Mouse (Mus musculus): Measurements from ENCODE around the gene Gm11939. TPM values are rescaled to one million over a fixed set of nuclear protein-coding genes. Genes with fewer than 3 reads are reported as not detected.

Gene Gm11939
- polyA plus RNA-seq, 1 experiment from 2014 or later: not detected

GRCm38 (mm10) chr11:99574106-99574505, 14.8 kb upstream of the Gm11939 start:
- Histone ChIP-seq H3K36me3 (ENCODE audit: control insufficient read depth, insufficient read depth, low read length) (no peaks in the 10 kb centered on the region), H3K27me3 (replicated peaks; ENCODE audit: control insufficient read depth, insufficient read depth, low read length) (no peaks in the 10 kb centered on the region), H3K4me1 (replicated peaks; ENCODE audit: control insufficient read depth, insufficient read depth, low read length) (no peaks in the 10 kb centered on the region), H3K4me2 (peak overlapping the region; percentile 35; the same call in 1 of the 2 replicates), H3K9me3 (ENCODE audit: control insufficient read depth, low read length) (no peaks in the 10 kb centered on the region), H3K9ac (ENCODE audit: low read depth, low read length) (no peak overlapping the region), H3K27ac (ENCODE audit: low read depth, low read length) (no peak overlapping the region), H3K4me3 (ENCODE audit: low read depth, low read length) (no peak overlapping the region)
- 0 out of 2 replicates have a peak, but pooled peaks have one; percentile 56 for ATAC-seq (replicated peaks; ENCODE audit: low FRiP score)
- peak; percentile 47 for DNase-seq (ENCODE audit: low spot score)
- 3% methylated on average over 7 of the region's 7 CpGs for WGBS

- Histone ChIP-seq H3K4me2 (no peak overlapping the region), H3K9ac (ENCODE audit: low read depth, low read length) (no peak overlapping the region), H3K4me3 (ENCODE audit: low read depth, low read length) (no peak overlapping the region), H3K27ac (ENCODE audit: low read depth, low read length) (no peak overlapping the region), H3K36me3 (ENCODE audit: control insufficient read depth, insufficient read depth, low read length) (no peaks in the 10 kb centered on the region), H3K27me3 (replicated peaks; ENCODE audit: control insufficient read depth, insufficient read depth, low read length) (no peaks in the 10 kb centered on the region), H3K9me3 (ENCODE audit: control insufficient read depth, low read length) (no peaks in the 10 kb centered on the region), H3K4me1 (replicated peaks; ENCODE audit: control insufficient read depth, insufficient read depth, low read length) (no peaks in the 10 kb centered on the region)
- WGBS: 60% methylated on average over 4 of the region's 4 CpGs
- no peak for DNase-seq (ENCODE audit: low spot score)
- ATAC-seq (replicated peaks; ENCODE audit: low FRiP score): no peak
Observed at GRCm38 (mm10) chr11:99573164-99573563, 13.9 kb upstream of the Gm11939 start.

GRCm38 (mm10) chr11:99566530-99566929, 7.3 kb upstream of the Gm11939 start, which contains the start of gene Krtap3-1:
Gene Krtap3-1, minus strand, starts transcription at chr11:99566630.
- DNase-seq (ENCODE audit: low spot score) (no peak), ATAC-seq (replicated peaks; ENCODE audit: low FRiP score) (no peak)
- no peak within 1 kb of the TSS for H3K4me3 ChIP-seq (ENCODE audit: low read depth, low read length)
- no peaks in the 10 kb centered on the region for H3K4me1 ChIP-seq (replicated peaks; ENCODE audit: control insufficient read depth, insufficient read depth, low read length)
- WGBS: 87% methylated on average over 7 of the region's 7 CpGs
- no peaks in the 10 kb centered on the region for H3K27me3 ChIP-seq (replicated peaks; ENCODE audit: control insufficient read depth, insufficient read depth, low read length)
- no peaks in the 10 kb centered on the region for H3K36me3 ChIP-seq (ENCODE audit: control insufficient read depth, insufficient read depth, low read length)
- no peak within 1 kb of the TSS; the same call in 1 of the 2 replicates for H3K9ac ChIP-seq (ENCODE audit: low read depth, low read length)
- H3K27ac ChIP-seq (ENCODE audit: low read depth, low read length): no peak within 1 kb of the TSS
- H3K9me3 ChIP-seq (ENCODE audit: control insufficient read depth, low read length): no peaks in the 10 kb centered on the region
- H3K4me2 ChIP-seq: no peak within 1 kb of the TSS

GRCm38 (mm10) chr11:99562580-99562979, 3.3 kb upstream of the Gm11939 start:
- H3K4me1 ChIP-seq (replicated peaks; ENCODE audit: control insufficient read depth, insufficient read depth, low read length): no peaks in the 10 kb centered on the region
- no peak overlapping the region for H3K4me3 ChIP-seq (ENCODE audit: low read depth, low read length)
- WGBS: 77% methylated on average over 6 of the region's 6 CpGs
- no peaks in the 10 kb centered on the region for H3K36me3 ChIP-seq (ENCODE audit: control insufficient read depth, insufficient read depth, low read length)
- H3K9ac ChIP-seq (ENCODE audit: low read depth, low read length): no peak overlapping the region
- ATAC-seq (replicated peaks; ENCODE audit: low FRiP score) (no peak), DNase-seq (ENCODE audit: low spot score) (no peak)
- H3K4me2 ChIP-seq: no peak overlapping the region
- no peaks in the 10 kb centered on the region for H3K27me3 ChIP-seq (replicated peaks; ENCODE audit: control insufficient read depth, insufficient read depth, low read length)
- no peak overlapping the region for H3K27ac ChIP-seq (ENCODE audit: low read depth, low read length)
- H3K9me3 ChIP-seq (ENCODE audit: control insufficient read depth, low read length): no peaks in the 10 kb centered on the region

GRCm38 (mm10) chr11:99557976-99558745, 1.1 kb downstream of the Gm11939 start:
- no peak overlapping the region for H3K27ac ChIP-seq (ENCODE audit: low read depth, low read length)
- H3K36me3 ChIP-seq (ENCODE audit: control insufficient read depth, insufficient read depth, low read length): no peaks in the 10 kb centered on the region
- ATAC-seq (replicated peaks; ENCODE audit: low FRiP score): no peak

GRCm38 (mm10) chr11:99556753-99557152, 2.5 kb downstream of the Gm11939 start, which contains the start of gene Krtap3-2:
Gene Krtap3-2, minus strand, starts transcription at chr11:99556853.
- Histone ChIP-seq H3K9me3 (ENCODE audit: control insufficient read depth, low read length) (no peaks in the 10 kb centered on the region), H3K4me2 (no peak within 1 kb of the TSS), H3K9ac (ENCODE audit: low read depth, low read length) (no peak within 1 kb of the TSS), H3K27ac (ENCODE audit: low read depth, low read length) (no peak within 1 kb of the TSS), H3K4me3 (ENCODE audit: low read depth, low read length) (no peak within 1 kb of the TSS), H3K4me1 (replicated peaks; ENCODE audit: control insufficient read depth, insufficient read depth, low read length) (no peaks in the 10 kb centered on the region), H3K27me3 (replicated peaks; ENCODE audit: control insufficient read depth, insufficient read depth, low read length) (no peaks in the 10 kb centered on the region), H3K36me3 (ENCODE audit: control insufficient read depth, insufficient read depth, low read length) (no peaks in the 10 kb centered on the region)
- 84% methylated on average over 2 of the region's 2 CpGs for WGBS
- no peak for DNase-seq (ENCODE audit: low spot score)
- no peak for ATAC-seq (replicated peaks; ENCODE audit: low FRiP score)

More at GRCm38 (mm10) chr11:99557976-99558745, 1.1 kb downstream of the Gm11939 start:
- no peaks in the 10 kb centered on the region for H3K27me3 ChIP-seq (replicated peaks; ENCODE audit: control insufficient read depth, insufficient read depth, low read length)
- no peak for DNase-seq (ENCODE audit: low spot score)
- WGBS: 75% methylated on average over 3 of the region's 3 CpGs
- no peak overlapping the region for H3K4me3 ChIP-seq (ENCODE audit: low read depth, low read length)
- no peak overlapping the region for H3K9ac ChIP-seq (ENCODE audit: low read depth, low read length)
- H3K4me2 ChIP-seq: no peak overlapping the region
- no peaks in the 10 kb centered on the region for H3K9me3 ChIP-seq (ENCODE audit: control insufficient read depth, low read length)
- H3K4me1 ChIP-seq (replicated peaks; ENCODE audit: control insufficient read depth, insufficient read depth, low read length): no peaks in the 10 kb centered on the region

GRCm38 (mm10) chr11:99556195-99556594, 3.1 kb downstream of the Gm11939 start:
- Histone ChIP-seq H3K27me3 (replicated peaks; ENCODE audit: control insufficient read depth, insufficient read depth, low read length) (no peaks in the 10 kb centered on the region), H3K4me3 (ENCODE audit: low read depth, low read length) (no peak overlapping the region), H3K27ac (ENCODE audit: low read depth, low read length) (no peak overlapping the region), H3K4me2 (no peak overlapping the region), H3K9ac (ENCODE audit: low read depth, low read length) (no peak overlapping the region), H3K9me3 (ENCODE audit: control insufficient read depth, low read length) (no peaks in the 10 kb centered on the region), H3K36me3 (ENCODE audit: control insufficient read depth, insufficient read depth, low read length) (no peaks in the 10 kb centered on the region), H3K4me1 (replicated peaks; ENCODE audit: control insufficient read depth, insufficient read depth, low read length) (no peaks in the 10 kb centered on the region)
- ATAC-seq (replicated peaks; ENCODE audit: low FRiP score) (no peak), DNase-seq (ENCODE audit: low spot score) (no peak)
- WGBS: 66% methylated on average over 2 of the region's 2 CpGs

GRCm38 (mm10) chr11:99550765-99551164, 8.5 kb downstream of the Gm11939 start, which contains the start of gene Krtap3-3:
Gene Krtap3-3, minus strand, starts transcription at chr11:99550865.
- no peaks in the 10 kb centered on the region for H3K9me3 ChIP-seq (ENCODE audit: control insufficient read depth, low read length)
- H3K9ac ChIP-seq (ENCODE audit: low read depth, low read length): no peak within 1 kb of the TSS
- WGBS: 60% methylated on average over 4 of the region's 4 CpGs
- no peaks in the 10 kb centered on the region for H3K4me1 ChIP-seq (replicated peaks; ENCODE audit: control insufficient read depth, insufficient read depth, low read length)
- DNase-seq (ENCODE audit: low spot score) (no peak), ATAC-seq (replicated peaks; ENCODE audit: low FRiP score) (no peak)
- H3K4me3 ChIP-seq (ENCODE audit: low read depth, low read length): no peak within 1 kb of the TSS
- H3K36me3 ChIP-seq (ENCODE audit: control insufficient read depth, insufficient read depth, low read length): no peaks in the 10 kb centered on the region
- no peak within 1 kb of the TSS for H3K27ac ChIP-seq (ENCODE audit: low read depth, low read length)
- H3K27me3 ChIP-seq (replicated peaks; ENCODE audit: control insufficient read depth, insufficient read depth, low read length): no peaks in the 10 kb centered on the region
- H3K4me2 ChIP-seq: no peak within 1 kb of the TSS

GRCm38 (mm10) chr11:99547892-99548291, 11.4 kb downstream of the Gm11939 start:
- ATAC-seq (replicated peaks; ENCODE audit: low FRiP score) (no peak), DNase-seq (ENCODE audit: low spot score) (no peak)
- Histone ChIP-seq H3K4me2 (no peak overlapping the region), H3K4me3 (ENCODE audit: low read depth, low read length) (no peak overlapping the region), H3K9ac (ENCODE audit: low read depth, low read length) (no peak overlapping the region), H3K36me3 (ENCODE audit: control insufficient read depth, insufficient read depth, low read length) (no peaks in the 10 kb centered on the region), H3K9me3 (ENCODE audit: control insufficient read depth, low read length) (no peaks in the 10 kb centered on the region), H3K4me1 (replicated peaks; ENCODE audit: control insufficient read depth, insufficient read depth, low read length) (no peaks in the 10 kb centered on the region), H3K27ac (ENCODE audit: low read depth, low read length) (no peak overlapping the region), H3K27me3 (replicated peaks; ENCODE audit: control insufficient read depth, insufficient read depth, low read length) (no peaks in the 10 kb centered on the region)

Data from liver, embryonic 11.5 days (tissue).